Mouse (Mus musculus) kidney, postnatal 0 days (tissue): ENCODE data around the gene Cd84. TPM values are rescaled to one million over a fixed set of nuclear protein-coding genes. Genes with fewer than 3 reads are reported as not detected.

Experiments
- ATAC-seq: fragments of 200-750 bp; cut with Nextera tagmentation; replicated peaks from 2 replicates; pipeline ENCODE4 v1.8.0; 2017; ENCODE audit warnings: low read depth, moderate number of reproducible peaks, moderate TSS enrichment, moderate library complexity; ENCODE audit not compliant: low FRiP score
- DNase-seq: peaks from one replicate; pipeline ENCODE4 v3.0.0-alpha.2; 2016; ENCODE audit warnings: low spot score
- H3K27ac ChIP-seq: fragments of 300-500 bp; sonication (generic); 2 replicates; pipeline ENCODE4 v1.5.1; 2014; ENCODE audit warnings: mild to moderate bottlenecking
- H3K27me3 ChIP-seq: fragments of 300-500 bp; sonication (generic); 2 replicates; pipeline ENCODE4 v1.6.1; 2014; ENCODE audit warnings: low read length, mixed read lengths; ENCODE audit not compliant: insufficient read depth
- H3K36me3 ChIP-seq: fragments of 300-500 bp; sonication (generic); 2 replicates; pipeline ENCODE4 v1.6.1; 2014; ENCODE audit warnings: low read length, mixed read lengths; ENCODE audit not compliant: insufficient read depth
- H3K4me1 ChIP-seq: fragments of 300-500 bp; sonication (generic); replicated peaks from 2 replicates; pipeline ENCODE4 v1.6.1; 2014; ENCODE audit warnings: antibody characterized with exemption, low read length, mixed read lengths; ENCODE audit not compliant: insufficient read depth
- H3K4me2 ChIP-seq: fragments of 300-500 bp; sonication (generic); 2 replicates; pipeline ENCODE4 v1.6.1; 2014; ENCODE audit warnings: mild to moderate bottlenecking, low read length, moderate library complexity, mixed read lengths
- H3K4me3 ChIP-seq: fragments of 300-500 bp; sonication (generic); replicated peaks from 2 replicates; pipeline ENCODE4 v1.5.1; 2014; ENCODE audit warnings: low read depth, low read length
- H3K9ac ChIP-seq: fragments of 300-500 bp; sonication (generic); 2 replicates; pipeline ENCODE4 v1.6.1; 2014; ENCODE audit warnings: low read depth, low read length
- H3K9me3 ChIP-seq: fragments of 300-500 bp; sonication (generic); replicated peaks from 2 replicates; pipeline ENCODE4 v1.6.1; 2016; ENCODE audit warnings: low read length, inconsistent platforms, mixed read lengths
- CTCF ChIP-seq: IDR thresholded peaks from 2 replicates; pipeline ENCODE4 v1.5.1; 2016; ENCODE audit warnings: antibody characterized with exemption, low read depth, mild to moderate bottlenecking, moderate library complexity
- WGBS: fragments of 180-500 bp; shearing (Covaris S2); extraction: QIAGEN DNeasy Blood & Tissue Kit; methylation state at CpG from one replicate; pipeline ENCODE4 v1.1.7; 2014; 5-methylcytosine and 5-hydroxymethylcytosine counted together
- polyA plus RNA-seq: library from polyadenylated mRNA; unstranded; fragments of >200 nt; fragmentation: Nextera tagmentation; extraction: Ambion mirVana; gene quantifications from 2 replicates; pipeline ENCODE4 v1.2.1, GENCODE M21; 2015

Gene Cd84
- polyA plus RNA-seq, 1 experiment from 2014 or later, result 1.8 TPM

DNA sequence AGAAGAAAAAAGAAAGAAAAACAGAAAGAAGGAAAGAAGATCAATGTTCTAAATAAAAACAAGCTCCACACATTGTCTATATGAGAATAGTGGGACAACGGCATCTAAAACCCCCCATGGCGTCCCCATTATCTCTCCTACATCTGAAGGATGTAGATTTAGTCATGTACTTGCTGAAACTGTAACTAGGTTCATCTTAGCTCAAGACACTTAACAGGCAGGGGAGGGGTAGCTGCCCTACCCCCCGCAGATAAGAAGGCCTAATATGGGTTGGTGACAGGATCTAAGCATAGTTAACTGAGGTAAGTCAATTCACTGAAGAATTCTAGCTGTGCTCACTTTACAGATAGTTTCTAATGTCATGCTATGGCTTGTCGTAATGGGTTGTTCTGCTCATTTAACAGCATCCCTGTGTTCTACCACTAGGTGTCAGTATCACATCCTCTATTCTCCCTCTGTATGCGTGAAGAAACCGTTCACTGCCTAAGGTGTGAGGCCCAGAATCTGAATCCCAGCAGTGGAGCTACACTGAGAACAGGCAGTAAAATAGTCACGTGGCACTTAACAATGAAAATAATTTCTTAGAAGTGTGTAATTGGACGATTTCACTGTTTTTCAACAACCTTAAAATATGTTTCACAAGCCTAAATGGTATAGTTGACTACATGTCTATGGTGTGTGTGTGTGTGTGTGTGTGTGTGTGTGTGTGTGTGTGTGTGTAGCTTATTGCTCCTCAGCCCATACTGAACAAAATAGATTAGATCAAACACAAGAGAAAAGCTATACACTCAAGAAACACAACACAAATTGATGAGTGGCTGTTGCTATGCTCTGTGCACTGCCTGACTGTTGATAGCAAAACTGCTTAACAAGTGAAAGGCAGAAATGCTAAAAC is 23.7 kb upstream of the Cd84 start:
- H3K4me1 ChIP-seq, result no peaks in the 10 kb centered on the region
- DNase-seq, result peak; percentile 91
- no peaks in the 10 kb centered on the region for H3K27me3 ChIP-seq
- H3K9ac ChIP-seq, result no peak overlapping the region
- WGBS, result 11% methylated on average over 8 of the region's 8 CpGs
- H3K4me2 ChIP-seq, result no peak overlapping the region
- no peak overlapping the region for H3K4me3 ChIP-seq
- H3K9me3 ChIP-seq, result no peaks in the 10 kb centered on the region
- TF ChIP-seq CTCF, result peak; percentile 90
- peak; percentile 84 for ATAC-seq
- H3K36me3 ChIP-seq, result no peaks in the 10 kb centered on the region
- no peak overlapping the region for H3K27ac ChIP-seq

DNA sequence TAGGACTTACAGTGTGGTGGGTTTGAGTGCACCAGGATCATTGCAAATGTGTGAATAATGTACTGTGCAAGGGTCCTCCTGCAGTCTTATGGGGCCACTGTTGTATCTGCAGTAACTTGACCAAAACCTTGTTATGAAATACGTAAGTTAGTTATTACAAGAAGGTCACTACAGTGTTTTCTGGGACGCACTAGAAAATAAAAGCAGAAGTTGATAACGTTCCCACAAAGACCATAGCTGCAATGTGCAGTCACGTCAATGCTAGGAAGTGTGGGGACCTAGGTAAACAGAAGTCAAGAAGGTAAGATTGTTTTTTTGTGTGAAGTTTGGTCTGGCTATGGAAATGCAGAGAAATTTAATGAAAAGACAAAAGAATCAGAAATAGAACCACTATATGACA is 22.5 kb upstream of the Cd84 start:
- Histone ChIP-seq H3K27ac (no peak overlapping the region), H3K9me3 (no peaks in the 10 kb centered on the region), H3K4me3 (no peak overlapping the region), H3K4me1 (no peaks in the 10 kb centered on the region), H3K4me2 (no peak overlapping the region), H3K36me3 (no peaks in the 10 kb centered on the region), H3K9ac (no peak overlapping the region), H3K27me3 (no peaks in the 10 kb centered on the region)
- TF ChIP-seq CTCF, result no peak
- no peak for ATAC-seq
- DNase-seq, result no peak
- 80% methylated on average over 4 of the region's 4 CpGs for WGBS

DNA sequence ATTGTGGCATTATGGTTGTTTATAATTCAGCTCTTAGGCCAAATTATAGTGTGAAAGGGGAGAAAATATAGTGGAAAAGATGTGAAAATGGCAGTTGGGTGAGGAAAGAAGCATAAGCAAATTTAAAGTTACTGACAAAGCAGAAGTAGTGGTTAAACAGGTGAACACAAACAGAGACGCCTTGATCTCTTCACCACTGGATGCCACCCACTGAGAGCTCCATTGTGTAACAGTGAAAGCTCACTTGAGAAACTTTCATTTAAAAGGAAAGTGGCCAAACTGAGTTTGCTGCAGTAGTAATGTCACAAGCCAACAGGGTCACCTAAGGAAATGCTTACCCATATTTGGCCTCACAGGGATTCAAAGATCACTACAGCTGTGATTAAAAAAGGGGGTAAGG is 18.2 kb upstream of the Cd84 start:
- no peaks in the 10 kb centered on the region for H3K4me1 ChIP-seq
- ATAC-seq (no peak), DNase-seq (no peak)
- H3K4me2 ChIP-seq, result no peak overlapping the region
- no peak overlapping the region for H3K9ac ChIP-seq
- no peaks in the 10 kb centered on the region for H3K27me3 ChIP-seq
- no peaks in the 10 kb centered on the region for H3K9me3 ChIP-seq
- H3K27ac ChIP-seq, result no peak overlapping the region
- H3K4me3 ChIP-seq, result no peak overlapping the region
- WGBS, result 49% methylated on average over 1 of the region's 1 CpGs
- TF ChIP-seq CTCF, result no peak
- H3K36me3 ChIP-seq, result no peaks in the 10 kb centered on the region

DNA sequence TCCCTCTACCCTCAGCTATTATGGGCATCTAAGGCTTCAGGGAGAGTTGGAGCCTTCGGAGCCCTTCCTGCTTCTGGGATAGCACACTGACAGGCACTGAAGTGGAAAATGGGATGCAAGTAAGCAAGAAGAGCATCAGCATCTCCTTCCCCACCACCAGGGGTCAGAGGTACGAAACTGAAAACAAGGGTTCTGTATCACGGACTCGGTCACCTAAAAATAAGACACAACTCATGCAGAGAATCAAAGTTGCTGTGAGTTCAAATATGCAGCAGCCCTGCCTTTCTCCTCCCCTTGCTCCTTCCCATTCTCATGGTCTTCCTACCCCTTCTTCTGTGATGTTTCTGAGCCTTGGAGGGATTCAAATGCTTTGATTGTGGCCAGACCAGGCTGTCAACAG is 14.0 kb upstream of the Cd84 start:
- no peaks in the 10 kb centered on the region for H3K4me1 ChIP-seq
- no peaks in the 10 kb centered on the region for H3K9me3 ChIP-seq
- H3K4me3 ChIP-seq, result no peak overlapping the region
- H3K4me2 ChIP-seq, result no peak overlapping the region
- H3K27ac ChIP-seq, result no peak overlapping the region
- no peak overlapping the region for H3K9ac ChIP-seq
- no peak for ATAC-seq
- peak; percentile 17 for DNase-seq
- no peaks in the 10 kb centered on the region for H3K27me3 ChIP-seq
- TF ChIP-seq CTCF, result peak; percentile 59
- WGBS, result 26% methylated on average over 4 of the region's 4 CpGs
- H3K36me3 ChIP-seq, result no peaks in the 10 kb centered on the region

DNA sequence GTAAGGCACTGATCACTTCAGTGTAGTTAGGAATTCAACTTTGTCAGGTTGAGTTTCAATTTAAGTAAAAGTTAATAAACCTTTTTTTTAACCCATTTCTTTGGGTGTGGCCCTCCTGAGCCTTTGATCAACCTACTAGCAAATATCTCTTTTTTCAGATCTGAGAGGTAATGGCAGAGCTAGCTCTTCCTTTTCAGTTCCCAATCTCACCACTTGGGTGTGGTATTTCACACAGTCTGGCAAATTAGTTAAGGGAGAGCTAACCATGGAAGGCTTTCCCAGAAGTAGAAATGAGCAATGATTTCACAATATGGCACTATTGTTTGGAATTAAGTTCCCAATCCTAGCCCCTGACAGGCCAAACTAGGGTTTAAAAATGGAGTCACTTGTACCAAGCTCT is 13.3 kb upstream of the Cd84 start:
- no peak overlapping the region for H3K27ac ChIP-seq
- no peak overlapping the region for H3K4me2 ChIP-seq
- DNase-seq (peak; percentile 65), ATAC-seq (no peak)
- no peaks in the 10 kb centered on the region for H3K9me3 ChIP-seq
- H3K4me1 ChIP-seq, result no peaks in the 10 kb centered on the region
- no peak overlapping the region for H3K9ac ChIP-seq
- no peaks in the 10 kb centered on the region for H3K27me3 ChIP-seq
- H3K4me3 ChIP-seq, result no peak overlapping the region
- H3K36me3 ChIP-seq, result no peaks in the 10 kb centered on the region
- TF ChIP-seq CTCF, result peak; percentile 72

DNA sequence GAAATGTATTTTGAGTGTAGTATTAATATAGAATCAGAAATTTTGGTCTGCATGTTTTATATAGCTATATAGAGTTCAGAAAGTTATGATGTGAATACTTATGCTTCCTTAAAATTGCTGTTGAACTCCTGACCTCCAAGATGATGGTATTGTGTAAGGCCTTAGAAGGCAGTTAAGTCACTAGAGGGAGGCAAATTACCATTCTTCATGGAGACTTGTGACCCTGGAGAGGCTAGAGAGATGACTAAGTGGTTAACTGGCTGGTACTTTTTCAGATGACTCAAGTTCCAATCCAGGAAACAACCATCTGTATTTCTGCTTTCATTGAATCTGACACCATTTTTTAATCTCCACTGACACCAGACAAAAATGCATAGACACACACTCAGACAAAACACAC is 11.8 kb upstream of the Cd84 start:
- Histone ChIP-seq H3K4me3 (no peak overlapping the region), H3K4me1 (no peaks in the 10 kb centered on the region), H3K4me2 (no peak overlapping the region), H3K9ac (no peak overlapping the region), H3K27ac (no peak overlapping the region), H3K27me3 (no peaks in the 10 kb centered on the region), H3K36me3 (no peaks in the 10 kb centered on the region), H3K9me3 (no peaks in the 10 kb centered on the region)
- no peak; the same call in 1 of the 2 replicates for TF ChIP-seq CTCF
- DNase-seq (no peak), ATAC-seq (no peak)
